Mouse (Mus musculus): ENCODE results near the gene Gm9964.

GRCm38 (mm10) chr11:79328060-79328459 lies 31.4 kb upstream of the Gm9964 start:
- no peak for TF ChIP-seq POLR2A (IDR thresholded peaks at IDR 0.05; ENCODE audit: extremely low read depth, insufficient read depth, low read length)
- TF ChIP-seq CTCF (IDR thresholded peaks at IDR 0.05; ENCODE audit: low read depth, low read length), result no peak

Measured in liver, adult 2 months (tissue).